Mouse (Mus musculus) cerebellum, adult 18-20 months (tissue): ENCODE data around the gene Cdkn2c.

Experiments
- DNase-seq, 2 experiments: peaks; one replicate each; pipeline ENCODE4 v3.0.0; 2021

Cdkn2c gene

DNA sequence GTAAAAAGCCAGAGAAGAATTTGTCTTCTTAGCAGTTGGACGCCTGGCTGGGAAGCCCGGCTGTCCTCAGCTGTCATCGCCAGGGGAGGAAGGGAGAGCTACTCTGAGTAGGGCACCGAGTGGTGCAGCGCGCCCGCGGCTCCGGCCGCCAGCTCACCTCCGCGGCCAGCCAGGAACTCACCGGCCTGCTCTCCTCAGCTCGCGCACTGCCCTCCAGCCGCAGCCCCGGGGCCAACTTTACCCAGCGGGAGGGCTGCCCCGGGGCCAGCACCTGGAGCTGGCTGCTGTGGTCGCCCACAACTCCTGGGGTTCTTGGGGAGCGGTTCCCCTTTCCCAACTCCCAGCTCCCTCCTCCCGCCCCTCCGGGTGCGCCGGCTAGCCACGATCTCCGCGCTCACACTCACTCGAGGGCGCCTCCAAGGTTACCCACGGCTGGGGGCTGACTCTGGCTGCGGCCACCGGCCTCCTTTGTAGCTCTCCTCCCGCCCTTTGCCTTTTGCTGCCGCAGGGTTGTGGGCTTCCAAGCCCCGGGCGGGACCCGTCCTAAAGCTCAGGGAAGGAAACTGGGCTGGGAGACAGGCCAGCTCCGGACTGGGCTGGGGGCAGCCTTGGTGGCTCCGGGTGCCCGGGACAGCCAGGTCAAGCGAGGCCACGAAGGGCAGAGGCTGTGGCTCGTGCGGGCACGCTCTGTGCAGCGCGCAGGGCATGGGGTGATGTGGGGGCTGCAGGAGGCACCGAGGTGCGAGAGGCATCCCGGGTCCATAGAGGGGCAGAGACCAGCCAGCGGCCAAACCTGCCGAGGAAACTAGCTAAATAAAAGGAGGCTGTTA, 9.8 kb downstream of the Cdkn2c start:
- peak; percentile 56 to 66 for DNase-seq

DNA sequence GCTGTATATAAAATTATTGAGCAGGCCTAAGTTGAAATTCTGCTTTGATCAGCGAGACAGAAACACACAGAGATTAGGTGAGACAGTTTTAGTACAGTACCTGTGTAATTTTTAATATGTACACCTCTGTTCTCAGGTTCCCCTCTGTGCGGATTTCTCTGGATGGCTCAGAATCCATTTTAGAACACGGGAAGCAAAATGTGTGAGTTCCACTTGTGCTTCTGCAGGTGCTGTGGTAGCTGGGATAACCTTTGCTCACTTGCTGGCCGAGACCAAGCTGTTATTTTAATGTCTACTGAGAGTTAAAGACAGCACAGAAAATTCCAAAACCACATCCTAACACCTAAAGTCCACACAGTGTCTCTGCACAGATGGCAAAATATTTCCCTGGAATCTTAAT, 10.7 kb downstream of the Cdkn2c start:
- DNase-seq, result no peak

GRCm38 (mm10) chr4:109655738-109656137, 11.3 kb downstream of the Cdkn2c start:
- no peak for DNase-seq

DNA sequence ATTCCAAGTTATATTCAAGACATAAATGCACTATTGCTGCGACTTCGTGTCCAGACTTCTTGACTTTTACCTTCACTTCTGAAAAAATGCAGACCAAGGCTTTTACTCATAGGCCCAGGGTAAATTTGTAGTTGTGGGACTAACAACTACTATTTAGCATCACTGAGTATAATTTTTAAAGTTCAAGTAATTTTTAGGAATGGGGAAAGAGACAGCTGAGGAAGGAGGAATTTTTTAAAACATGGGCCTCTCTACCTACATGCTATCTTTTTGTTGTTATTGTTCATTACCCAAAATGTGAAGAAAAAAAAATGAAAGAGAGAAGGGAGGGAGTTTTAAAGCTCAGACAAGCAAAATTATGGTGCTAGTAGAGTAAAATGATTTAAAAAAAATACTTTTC, 12.3 kb downstream of the Cdkn2c start:
- no peak for DNase-seq

DNA sequence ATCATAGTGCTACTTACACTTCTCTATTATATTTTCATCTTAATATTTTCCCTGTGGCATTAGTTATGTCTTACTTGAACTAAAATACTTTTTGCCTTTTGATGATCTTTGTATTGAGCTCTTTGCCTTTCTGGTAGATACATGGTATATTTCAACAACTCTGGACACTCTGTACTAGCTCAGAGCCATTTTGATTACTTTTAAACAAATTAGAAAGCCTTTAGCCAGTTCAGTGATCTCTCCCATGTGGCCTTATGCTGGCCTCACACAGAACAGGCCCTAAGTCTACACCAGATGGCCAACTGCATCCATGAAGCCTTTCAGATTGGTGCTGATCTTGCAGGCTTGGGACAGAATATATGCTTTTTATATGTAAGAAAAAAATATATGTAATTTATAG, 13.7 kb downstream of the Cdkn2c start:
- no peak for DNase-seq

DNA sequence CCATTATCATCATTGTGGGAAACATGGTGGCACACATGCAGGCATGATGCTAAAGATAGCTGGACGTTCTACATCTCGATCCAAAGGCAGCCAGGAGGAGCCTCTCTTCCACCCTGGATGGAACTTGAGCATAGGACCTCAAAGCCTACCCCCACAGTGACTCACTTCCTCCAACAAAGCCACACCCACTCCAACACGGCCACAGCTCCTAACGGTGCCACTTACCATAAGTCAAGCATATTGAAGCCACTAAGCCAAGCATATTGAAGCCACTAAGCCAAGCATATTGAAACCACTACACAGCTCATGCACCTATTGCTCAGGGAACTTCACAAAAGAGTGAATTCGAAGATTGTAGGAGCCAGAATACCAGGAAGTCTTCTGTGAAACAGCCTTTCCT, 17.7 kb downstream of the Cdkn2c start:
- DNase-seq, result no peak

GRCm38 (mm10) chr4:109647281-109647680, 19.7 kb downstream of the Cdkn2c start:
- no peak for DNase-seq

DNA sequence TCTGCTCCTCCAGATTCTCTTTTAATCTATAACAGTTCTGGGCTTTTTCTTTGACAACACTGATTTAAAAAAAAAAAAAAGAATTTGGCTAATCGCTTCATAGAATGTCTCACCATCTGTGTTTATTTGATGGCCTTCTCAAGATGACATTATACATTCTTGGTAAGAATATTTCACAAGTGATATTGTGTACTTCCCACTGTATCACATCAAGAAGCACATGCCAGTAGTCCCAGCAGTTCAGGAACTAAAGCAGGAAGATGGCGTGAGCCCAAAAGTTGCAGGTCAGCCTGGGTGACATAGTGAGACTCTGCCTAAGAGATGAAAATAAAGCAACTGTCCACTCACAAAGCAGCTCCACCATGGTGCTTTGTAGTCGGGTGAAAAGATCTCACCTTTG, 25.5 kb downstream of the Cdkn2c start:
- DNase-seq, result no peak

DNA sequence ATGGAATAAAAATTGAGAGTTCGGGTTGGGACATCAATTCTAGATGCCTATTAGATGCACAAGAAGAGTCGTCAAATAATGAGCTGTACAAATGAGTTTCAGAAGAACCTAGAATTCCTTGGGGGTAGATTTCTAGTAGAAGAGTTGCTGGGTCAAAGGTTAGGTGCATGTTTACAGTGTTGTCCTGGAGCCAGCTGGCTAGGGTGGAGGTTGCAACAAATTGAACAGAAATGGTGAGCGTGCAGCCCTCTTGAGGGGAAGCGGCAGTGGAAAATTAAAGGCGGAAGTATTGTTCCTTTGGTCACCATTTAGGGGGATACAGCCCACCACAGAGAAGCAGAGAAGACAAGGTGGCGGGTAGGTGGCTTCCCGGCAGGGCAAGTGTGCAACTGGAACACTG, 26.8 kb downstream of the Cdkn2c start:
- no peak for DNase-seq

DNA sequence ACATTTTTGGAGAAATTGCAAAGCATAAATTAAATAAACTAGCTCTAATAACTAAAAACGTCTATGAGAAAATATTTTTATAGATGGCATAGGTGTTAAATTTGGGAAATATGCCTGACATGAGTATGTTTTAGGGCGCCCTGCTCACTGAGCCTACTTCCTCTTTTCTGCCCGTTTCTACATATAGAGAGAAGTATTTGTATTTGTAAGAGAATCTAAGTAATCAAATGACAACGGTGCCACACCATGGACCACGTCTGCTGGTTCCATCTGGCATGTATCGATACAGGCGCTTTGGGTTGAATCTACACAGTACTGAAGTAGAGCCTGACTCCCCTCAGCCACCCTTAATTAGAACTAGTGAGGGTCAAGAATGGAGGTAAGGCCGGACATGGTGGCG, 27.6 kb downstream of the Cdkn2c start:
- no peak for DNase-seq

DNA sequence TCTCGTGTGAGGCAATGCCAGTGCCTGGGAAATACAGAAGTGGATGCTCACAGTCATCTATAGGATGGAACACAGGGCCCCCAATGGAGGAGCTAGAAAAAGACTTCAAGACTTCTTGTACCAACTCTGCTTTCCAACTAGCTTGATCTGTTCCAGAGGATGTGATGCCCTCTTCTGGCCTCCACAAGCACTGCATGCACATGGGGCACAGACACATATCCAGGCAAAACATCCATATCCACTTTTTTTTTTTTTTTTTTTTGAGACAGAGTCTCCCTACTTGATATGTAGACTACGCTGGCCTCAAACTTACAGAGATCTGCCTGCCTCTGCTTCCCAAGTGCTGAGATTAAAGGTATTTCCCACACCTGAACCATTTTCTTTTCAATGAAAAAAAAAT, 32.0 kb downstream of the Cdkn2c start:
- no peak for DNase-seq

GRCm38 (mm10) chr4:109631029-109631428, 36.0 kb downstream of the Cdkn2c start:
- no peak for DNase-seq

GRCm38 (mm10) chr4:109630215-109630614, 36.8 kb downstream of the Cdkn2c start:
- no peak for DNase-seq

DNA sequence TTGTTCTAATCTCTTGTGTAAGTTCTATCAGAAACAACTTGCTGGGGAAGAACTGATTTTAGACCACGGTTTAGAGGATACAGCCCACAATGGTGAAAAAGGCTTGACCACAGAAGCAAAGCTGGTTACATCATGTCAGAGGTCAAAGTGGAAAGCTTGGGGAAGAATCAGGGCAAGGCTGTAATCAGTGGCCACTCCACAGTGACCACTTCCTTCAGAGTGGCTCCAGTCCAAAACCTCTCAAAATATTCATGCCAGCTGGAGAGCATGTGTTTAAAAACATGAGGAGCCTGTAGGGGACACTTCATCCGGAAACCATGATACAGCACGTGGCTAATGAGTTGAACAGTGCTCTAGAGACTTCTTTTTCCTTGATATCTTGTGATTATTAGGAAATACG, 54.4 kb downstream of the Cdkn2c start:
- no peak for DNase-seq
